Mouse (Mus musculus) forebrain, embryonic 13.5 days (tissue): ENCODE results near the gene Cbfa2t3. TPM values are rescaled to one million over a fixed set of nuclear protein-coding genes. Genes with fewer than 3 reads are reported as not detected.

Experiments used
- ATAC-seq: fragments of 200-750 bp; cut with Nextera tagmentation; 2 replicates; pipeline ENCODE4 v1.8.0; 2017
- H3K27ac ChIP-seq: fragments of 300-500 bp; sonication (generic); 2 replicates; pipeline ENCODE4 v1.5.1; 2015; ENCODE audit warnings: inconsistent platforms, mild to moderate bottlenecking, moderate library complexity
- H3K27me3 ChIP-seq: fragments of 300-500 bp; sonication (generic); 2 replicates; pipeline ENCODE4 v1.6.1; 2015; ENCODE audit warnings: mild to moderate bottlenecking, inconsistent platforms
- H3K36me3 ChIP-seq: fragments of 300-500 bp; sonication (generic); 2 replicates; pipeline ENCODE4 v1.6.1; 2015; ENCODE audit warnings: mild to moderate bottlenecking, inconsistent platforms; ENCODE audit not compliant: poor library complexity, severe bottlenecking
- H3K4me1 ChIP-seq: fragments of 300-500 bp; sonication (generic); 2 replicates; pipeline ENCODE4 v1.6.1; 2015; ENCODE audit warnings: inconsistent platforms
- H3K4me2 ChIP-seq: fragments of 300-500 bp; sonication (generic); 2 replicates; pipeline ENCODE4 v1.6.1; 2015; ENCODE audit warnings: inconsistent platforms, mild to moderate bottlenecking, moderate library complexity
- H3K4me3 ChIP-seq: fragments of 300-500 bp; sonication (generic); 2 replicates; pipeline ENCODE4 v1.5.1; 2015; ENCODE audit warnings: mild to moderate bottlenecking, inconsistent platforms
- H3K9ac ChIP-seq: fragments of 300-500 bp; sonication (generic); 2 replicates; pipeline ENCODE4 v1.6.1; 2015; ENCODE audit warnings: mild to moderate bottlenecking, inconsistent platforms
- H3K9me3 ChIP-seq: fragments of 300-500 bp; sonication (generic); replicated peaks from 2 replicates; pipeline ENCODE4 v1.6.1; 2016; ENCODE audit warnings: inconsistent platforms
- WGBS: fragments of 180-500 bp; shearing (Covaris S2); methylation state at CpG from one replicate; pipeline ENCODE4 v1.1.7; 2015; 5-methylcytosine and 5-hydroxymethylcytosine counted together
- microRNA-seq: library from miRNA; unstranded; fragments of <30 nt; microRNA quantifications from one replicate; pipeline ENCODE4, GENCODE M21; 2016
- polyA plus RNA-seq: library from polyadenylated mRNA; unstranded; fragments of >200 nt; fragmentation: Nextera tagmentation; extraction: Ambion mirVana; gene quantifications from 2 replicates; pipeline ENCODE4 v1.2.1, GENCODE M21; 2015

The Cbfa2t3 gene
- polyA plus RNA-seq, 1 experiment from 2014 or later: 13.9 TPM

- no peak for ATAC-seq
- no peaks in the 10 kb centered on the region for H3K27me3 ChIP-seq
- H3K4me2 ChIP-seq: no peak overlapping the region
- no peaks in the 10 kb centered on the region for H3K36me3 ChIP-seq
- no peak overlapping the region for H3K27ac ChIP-seq
- 21% methylated on average over 7 of the region's 7 CpGs for WGBS
- no peaks in the 10 kb centered on the region for H3K9me3 ChIP-seq
- no peak overlapping the region for H3K4me3 ChIP-seq
- H3K9ac ChIP-seq: no peak overlapping the region
- H3K4me1 ChIP-seq: peaks cover 26% of the 10 kb centered on the region
Measured at GRCm38 (mm10) chr8:122579196-122579595, 119.7 kb downstream of the Cbfa2t3 start.

DNA sequence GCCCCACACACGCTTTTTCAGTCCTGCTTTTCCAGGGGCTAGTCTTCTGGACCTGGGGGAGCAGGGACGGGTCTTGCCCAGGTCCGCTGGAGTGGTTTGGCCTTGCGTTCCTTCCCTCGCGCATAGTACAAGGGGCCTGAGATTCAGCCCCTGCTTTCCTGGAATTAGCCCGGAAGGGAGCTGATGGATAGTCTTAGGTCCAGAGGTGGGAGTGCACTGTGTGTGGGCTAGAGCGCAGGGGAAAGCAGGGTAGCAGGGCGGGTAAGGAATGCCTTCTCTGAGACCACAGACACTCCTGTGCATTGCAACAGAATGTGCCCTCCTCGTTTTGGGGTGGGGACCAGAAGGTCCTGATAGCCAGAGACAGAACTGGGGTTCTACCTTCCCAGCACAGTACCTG is 121.8 kb downstream of the Cbfa2t3 start:
- H3K36me3 ChIP-seq: peaks cover 15% of the 10 kb centered on the region
- H3K4me1 ChIP-seq: peaks cover 34% of the 10 kb centered on the region
- peak; percentile 28; the same call in 1 of the 2 replicates for ATAC-seq
- peak overlapping the region; percentile 66 for H3K4me3 ChIP-seq
- no peaks in the 10 kb centered on the region for H3K27me3 ChIP-seq
- no peaks in the 10 kb centered on the region for H3K9me3 ChIP-seq
- 40% methylated on average over 10 of the region's 10 CpGs for WGBS
- peak overlapping the region; percentile 92 for H3K4me2 ChIP-seq
- no peak overlapping the region for H3K27ac ChIP-seq
- H3K9ac ChIP-seq: peak overlapping the region; percentile 89

DNA sequence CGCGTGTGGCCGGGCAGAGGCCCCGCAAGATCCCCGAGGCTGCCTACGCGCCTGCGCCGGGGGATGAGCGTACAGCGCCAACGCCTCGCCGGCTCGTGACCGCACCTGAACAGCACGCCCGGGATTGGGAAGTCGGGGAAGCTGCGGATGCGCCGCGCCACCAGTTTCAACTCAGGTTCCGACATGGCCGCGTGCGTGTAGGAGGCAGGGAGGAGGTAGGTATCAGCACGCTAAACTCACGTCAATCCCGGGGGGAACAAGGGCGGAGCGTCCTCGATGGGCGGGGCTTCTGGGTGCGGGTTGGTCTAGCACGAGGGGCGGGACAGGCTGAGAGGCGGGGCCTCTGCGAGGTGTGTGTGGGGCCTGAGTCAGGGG is 122.3 kb downstream of the Cbfa2t3 start, which contains the start of gene Aprt:
Gene Aprt, minus strand, starts transcription at position 262 of the 375 bp plus-strand sequence.
- H3K27me3 ChIP-seq: no peaks in the 10 kb centered on the region
- peak within 1 kb of the TSS; percentile 66 for H3K4me3 ChIP-seq
- H3K36me3 ChIP-seq: peaks cover 19% of the 10 kb centered on the region
- under 1% methylated on average over 39 of the region's 39 CpGs for WGBS
- H3K9me3 ChIP-seq: no peaks in the 10 kb centered on the region
- peaks cover 34% of the 10 kb centered on the region for H3K4me1 ChIP-seq
- H3K27ac ChIP-seq: peak within 1 kb of the TSS; percentile 57
- H3K9ac ChIP-seq: peak within 1 kb of the TSS; percentile 89
- peak within 1 kb of the TSS; percentile 92 for H3K4me2 ChIP-seq
- ATAC-seq: peak; percentile 95

DNA sequence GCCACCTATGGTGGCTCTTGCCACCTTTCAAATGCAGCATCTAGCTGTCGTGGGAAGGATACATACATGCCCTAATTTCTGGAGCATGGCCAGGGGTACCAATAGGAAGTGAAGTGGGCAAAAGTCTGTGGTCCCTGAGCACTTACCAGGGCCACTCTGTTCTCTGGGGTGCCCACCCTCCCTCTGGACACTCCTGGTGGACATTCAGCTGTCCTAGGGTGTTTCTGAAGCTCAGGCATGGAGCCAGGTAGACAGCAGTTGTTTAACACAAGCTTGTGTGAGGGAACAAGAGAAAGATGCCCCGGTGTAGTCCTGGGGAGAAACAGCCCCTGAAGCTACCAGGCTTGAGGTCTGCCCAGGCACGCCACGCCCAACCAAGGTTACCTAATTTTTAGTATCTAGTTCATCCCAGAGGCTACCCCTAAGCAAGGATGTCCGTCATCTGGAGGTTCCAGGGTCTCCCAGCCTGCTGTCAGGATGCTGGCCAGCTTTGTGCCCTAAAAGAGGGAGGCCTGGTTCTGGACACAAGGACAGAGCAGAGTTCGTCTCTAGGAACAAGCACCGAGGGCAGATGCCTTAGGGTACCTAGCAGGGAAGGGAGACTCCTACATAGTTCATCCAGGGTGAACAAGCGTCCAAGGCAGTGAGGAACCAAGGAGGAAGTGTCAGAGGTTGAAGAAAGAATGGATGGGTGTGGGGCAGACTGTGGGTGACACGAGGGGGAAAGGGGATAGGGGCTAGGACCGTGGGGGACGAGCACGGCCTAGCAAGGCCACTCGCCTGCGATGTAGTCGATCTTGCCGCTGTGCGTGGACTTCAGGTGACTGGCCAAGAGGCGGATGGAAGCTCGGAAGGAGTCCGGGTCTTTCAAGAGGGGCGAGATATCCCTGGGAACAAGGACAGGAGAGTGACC is 122.9 kb downstream of the Cbfa2t3 start:
- Histone ChIP-seq H3K4me3 (peak overlapping the region; percentile 66), H3K9me3 (no peaks in the 10 kb centered on the region), H3K27me3 (no peaks in the 10 kb centered on the region), H3K27ac (peak overlapping the region; percentile 57; the same call in 1 of the 2 replicates), H3K9ac (peak overlapping the region; percentile 89), H3K36me3 (peaks cover 26% of the 10 kb centered on the region), H3K4me1 (peaks cover 34% of the 10 kb centered on the region), H3K4me2 (peak overlapping the region; percentile 92)
- ATAC-seq: peak; percentile 43
- 18% methylated on average over 21 of the region's 21 CpGs for WGBS

GRCm38 (mm10) chr8:122575286-122575685 is 123.6 kb downstream of the Cbfa2t3 start:
- H3K4me1 ChIP-seq: peaks cover 34% of the 10 kb centered on the region
- H3K27me3 ChIP-seq: no peaks in the 10 kb centered on the region
- peak overlapping the region; percentile 89; the same call in 1 of the 2 replicates for H3K9ac ChIP-seq
- ATAC-seq: no peak
- 80% methylated on average over 8 of the region's 8 CpGs for WGBS
- H3K36me3 ChIP-seq: peaks cover 33% of the 10 kb centered on the region
- no peak overlapping the region for H3K27ac ChIP-seq
- H3K4me2 ChIP-seq: peak overlapping the region; percentile 92
- no peaks in the 10 kb centered on the region for H3K9me3 ChIP-seq
- peak overlapping the region; percentile 66; the same call in 1 of the 2 replicates for H3K4me3 ChIP-seq

Small RNAs within 50 kb of the gene (microRNA-seq; reads per million reads assigned to microRNA genes)
- gene Mir6396: not detected

Other genes starting within 250 kb of the Cbfa2t3 start
- gene Snai3, start 238.4 kb downstream of the Cbfa2t3 start, polyA plus RNA-seq: 0.10 TPM in 1 of 2 replicates, not detected in the other
- gene Rnf166, start 223.0 kb downstream of the Cbfa2t3 start, polyA plus RNA-seq: 33.6 and 36.1 TPM in 2 replicates
- 69.1 and 69.9 TPM in 2 replicates for gene Ctu2, start 223.0 kb downstream of the Cbfa2t3 start, polyA plus RNA-seq
- gene Piezo1, start 147.8 kb downstream of the Cbfa2t3 start, polyA plus RNA-seq: 1.4 and 2.0 TPM in 2 replicates
- 29.1 and 32.3 TPM in 2 replicates for gene Cdt1, start 131.1 kb downstream of the Cbfa2t3 start, polyA plus RNA-seq
- 193 and 198 TPM in 2 replicates for gene Aprt, start 122.2 kb downstream of the Cbfa2t3 start, polyA plus RNA-seq
- gene Galns, start 87.6 kb downstream of the Cbfa2t3 start, polyA plus RNA-seq: 3.0 and 3.2 TPM in 2 replicates
- gene Trappc2l, start 87.5 kb downstream of the Cbfa2t3 start, polyA plus RNA-seq: 69.3 and 79.6 TPM in 2 replicates
- gene Pabpn1l, start 76.4 kb downstream of the Cbfa2t3 start, polyA plus RNA-seq: not detected in 2 replicates
- gene Acsf3, start 76.4 kb upstream of the Cbfa2t3 start, polyA plus RNA-seq: 15.4 and 17.4 TPM in 2 replicates
- gene Cdh15, start 148.9 kb upstream of the Cbfa2t3 start, polyA plus RNA-seq: 0.28 and 0.74 TPM in 2 replicates